Mouse (Mus musculus): Measurements from ENCODE around the gene Cdh13.
A peak's percentile ranks its signal among the peaks of the same experiment; 100 is the strongest.

Cdh13 gene

DNA sequence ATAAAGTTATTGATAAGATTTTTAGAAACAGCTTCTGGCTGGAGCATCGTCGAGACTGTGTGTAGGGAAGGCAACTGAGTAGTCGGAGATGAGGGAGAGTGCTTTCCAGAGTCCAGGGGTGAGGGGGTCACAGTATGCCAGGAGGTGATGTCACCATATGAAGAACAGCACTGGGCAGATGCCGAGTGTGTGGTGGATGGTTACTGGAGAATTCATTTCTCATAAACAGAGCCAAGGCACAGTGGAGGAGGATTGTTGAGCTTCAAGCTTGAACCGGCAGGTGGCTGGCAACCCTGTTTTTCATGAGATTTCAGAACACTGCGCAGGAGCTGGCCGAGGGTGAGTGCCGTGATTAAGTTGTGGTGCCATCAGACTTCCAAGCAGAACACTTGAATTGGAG lies 317.8 kb downstream of the Cdh13 start:
- DNase-seq = no peak

DNA sequence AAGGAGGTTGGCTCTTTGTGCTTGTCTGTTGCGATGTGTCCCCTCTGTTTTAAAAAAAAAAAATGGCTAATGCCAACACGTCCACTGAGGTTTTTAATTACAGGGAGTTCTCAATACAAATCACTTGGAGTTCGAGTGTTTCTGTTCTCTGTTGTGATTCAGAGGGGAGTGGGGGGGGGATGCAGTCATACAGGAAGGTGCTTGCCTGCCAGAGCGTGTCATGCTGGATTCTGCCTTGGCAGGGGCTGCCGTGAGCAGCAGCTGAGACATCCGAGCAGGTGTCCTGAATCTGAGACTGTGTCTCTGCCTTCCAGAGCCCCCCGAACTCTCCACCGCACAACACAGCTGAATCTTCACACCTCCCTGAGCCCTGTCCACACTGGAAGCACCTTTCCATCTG lies 318.5 kb downstream of the Cdh13 start:
- no peak for DNase-seq

DNA sequence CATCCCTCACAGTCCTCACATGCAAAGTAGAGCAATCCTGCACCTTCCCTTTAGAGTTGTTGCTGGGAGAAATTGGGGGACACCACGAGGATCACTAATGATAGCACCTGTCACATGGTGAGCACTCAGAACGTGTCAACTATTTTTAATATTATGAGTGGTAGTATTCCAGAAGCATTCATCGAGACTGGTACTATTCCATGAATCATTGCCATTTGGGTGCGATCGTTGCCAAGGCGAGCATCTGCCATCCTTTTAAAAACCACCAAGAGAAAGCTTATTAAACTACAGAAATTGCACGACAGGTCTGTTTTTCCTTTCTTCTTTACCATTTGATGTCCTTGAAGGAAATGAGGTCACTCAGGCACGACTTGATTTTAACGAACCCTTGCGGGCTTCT lies 328.0 kb downstream of the Cdh13 start:
- peak; percentile 48 for DNase-seq

DNA sequence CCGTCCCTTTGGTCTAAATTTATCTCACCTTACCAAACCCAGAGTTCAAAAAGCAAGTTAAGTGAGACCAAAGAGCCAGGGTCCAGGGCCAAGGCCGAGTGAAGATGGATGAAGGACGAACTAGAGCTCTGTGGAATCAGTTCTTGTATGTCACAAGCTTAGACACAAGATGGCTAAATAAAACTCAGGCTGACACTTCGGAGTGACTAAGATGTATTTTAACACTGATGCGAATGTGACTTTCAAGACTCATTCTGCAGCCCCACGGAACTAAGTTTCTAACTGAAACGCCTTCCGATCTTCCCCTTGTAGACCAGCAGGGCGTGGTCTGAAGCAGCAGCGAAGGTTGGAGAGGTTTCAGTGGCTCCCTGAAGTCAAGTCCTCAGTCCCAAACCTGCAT lies 334.7 kb downstream of the Cdh13 start:
- DNase-seq = no peak

DNA sequence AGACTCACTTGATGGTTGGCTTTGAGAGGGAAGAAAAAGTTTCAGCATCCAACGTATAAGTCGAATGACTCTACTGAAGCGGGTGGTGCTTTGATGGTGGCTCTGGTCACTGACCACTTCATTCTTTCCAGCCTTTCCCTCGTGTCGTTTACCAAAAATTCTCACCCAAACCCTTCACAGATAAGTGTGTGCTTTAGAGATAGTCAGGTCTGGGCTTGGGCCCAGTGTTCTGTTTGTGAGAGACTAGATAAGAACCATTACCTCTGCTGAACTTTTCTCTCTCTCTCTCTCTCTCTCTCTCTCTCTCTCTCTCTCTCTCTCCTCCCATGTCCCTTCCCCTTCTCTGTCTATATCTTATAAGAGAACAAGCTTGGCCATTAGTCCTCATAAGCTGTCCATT lies 342.9 kb downstream of the Cdh13 start:
- DNase-seq = no peak

DNA sequence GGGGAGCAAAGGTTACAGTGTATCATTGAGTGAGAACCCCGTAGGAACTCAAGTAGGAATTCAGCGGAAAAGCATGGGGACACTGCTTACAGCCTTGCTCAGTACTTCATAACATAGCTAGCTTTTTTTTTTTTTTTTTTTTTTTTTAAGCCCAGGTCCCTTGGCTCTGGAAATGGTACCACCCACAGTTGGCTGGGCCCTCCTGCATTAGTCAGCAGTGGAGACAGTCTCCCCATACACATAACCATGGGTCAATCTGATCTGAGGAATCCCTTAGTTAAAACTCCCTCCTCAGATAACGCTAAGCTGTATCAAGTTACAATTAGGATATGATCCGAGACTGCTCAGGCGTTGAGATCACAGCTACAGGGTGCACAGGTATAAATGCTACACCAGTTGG lies 344.2 kb downstream of the Cdh13 start:
- DNase-seq = no peak

DNA sequence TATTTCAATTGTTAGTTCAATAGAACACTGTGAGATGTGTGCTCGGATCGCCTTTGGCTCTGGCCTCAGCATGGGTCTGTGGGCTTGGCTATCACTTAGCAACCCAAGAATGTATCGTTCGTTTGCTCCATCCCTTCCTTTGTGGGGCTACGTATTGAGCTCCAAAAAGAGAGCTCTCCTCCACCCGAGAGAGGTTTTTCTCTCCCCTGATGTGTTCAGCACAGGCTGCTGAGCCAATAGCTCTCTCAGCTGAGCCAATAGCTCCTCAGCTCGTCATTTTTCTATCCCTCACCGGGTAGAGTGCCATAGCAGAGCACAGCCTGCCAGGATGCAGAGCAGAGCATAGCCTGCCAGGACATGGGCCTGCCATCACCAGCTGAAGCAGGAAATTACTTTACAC lies 345.2 kb downstream of the Cdh13 start:
- no peak for DNase-seq

DNA sequence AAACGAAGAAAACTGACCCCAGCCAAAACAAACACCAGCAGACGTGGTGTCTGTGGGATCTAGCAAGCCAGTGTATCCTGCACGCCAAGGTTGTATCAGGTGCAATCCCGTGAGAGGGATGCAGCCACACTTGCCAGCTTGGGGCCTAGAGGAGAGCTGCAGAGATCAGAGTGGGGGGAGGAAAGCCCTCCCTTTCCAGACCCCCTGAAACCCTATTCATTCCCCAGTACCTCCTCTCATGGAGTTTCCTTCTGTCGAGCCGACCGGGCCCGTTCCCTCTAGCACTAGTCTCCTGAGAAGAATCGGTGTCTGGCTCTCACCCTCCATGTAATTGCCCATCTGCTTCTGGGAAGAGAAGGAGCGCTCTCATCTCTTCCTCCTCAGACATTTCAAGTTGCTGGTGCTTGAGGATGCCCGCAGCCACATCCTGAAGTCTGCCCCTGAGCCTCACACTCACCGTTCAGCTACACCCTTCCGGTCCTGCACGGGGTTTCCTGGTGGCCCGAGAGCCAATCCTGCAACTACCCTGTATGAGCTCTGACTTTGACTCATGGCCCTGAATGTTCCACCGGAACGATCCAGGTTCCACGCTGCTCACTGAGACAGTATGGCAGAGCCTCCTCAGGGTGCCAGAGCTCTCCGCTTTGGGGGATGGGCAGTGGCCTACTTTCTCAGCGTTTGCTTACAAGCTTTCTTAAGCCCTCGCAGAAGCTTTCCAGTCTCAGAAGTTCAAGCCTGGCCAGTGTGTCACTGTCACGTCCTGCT lies 351.9 kb downstream of the Cdh13 start:
- DNase-seq = no peak

DNA sequence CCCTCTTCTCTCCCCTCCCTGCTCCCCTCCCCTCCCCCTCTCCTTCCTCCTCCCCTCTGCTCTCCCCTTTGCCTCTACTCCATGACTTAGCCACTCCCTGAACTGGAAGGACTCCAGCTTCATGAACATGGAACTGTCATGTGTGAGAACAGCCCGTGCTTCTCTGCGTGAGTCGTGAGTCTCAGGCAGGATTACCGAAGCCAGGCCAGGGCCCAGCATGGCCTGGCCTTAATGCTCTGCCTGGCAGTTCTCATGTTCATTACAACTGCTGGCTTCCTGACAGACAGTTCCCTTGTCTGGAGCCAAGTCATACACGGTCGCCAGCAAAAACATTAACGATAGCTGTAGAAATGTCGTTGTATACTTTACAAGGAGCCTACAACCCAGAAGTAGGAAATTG lies 356.1 kb downstream of the Cdh13 start:
- no peak for DNase-seq

DNA sequence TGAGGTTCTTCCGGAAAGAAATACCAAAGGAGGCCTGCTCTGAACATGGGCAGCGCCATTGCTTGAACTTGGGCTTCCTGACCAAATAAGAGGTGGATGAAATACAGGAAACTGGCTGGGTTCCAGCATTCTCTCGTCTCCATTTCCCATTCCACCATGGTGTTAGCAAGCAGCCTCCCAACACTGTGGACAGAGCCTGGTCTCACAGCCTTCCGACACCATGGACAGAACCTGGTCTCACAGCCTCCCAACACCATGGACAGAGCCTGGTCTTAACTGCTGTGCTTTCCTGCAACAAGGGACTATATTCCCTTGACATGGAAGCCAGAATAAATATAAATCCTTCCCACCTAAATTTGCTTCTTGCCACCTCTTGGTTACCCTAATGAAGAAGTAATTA lies 358.3 kb downstream of the Cdh13 start:
- no peak for DNase-seq

DNA sequence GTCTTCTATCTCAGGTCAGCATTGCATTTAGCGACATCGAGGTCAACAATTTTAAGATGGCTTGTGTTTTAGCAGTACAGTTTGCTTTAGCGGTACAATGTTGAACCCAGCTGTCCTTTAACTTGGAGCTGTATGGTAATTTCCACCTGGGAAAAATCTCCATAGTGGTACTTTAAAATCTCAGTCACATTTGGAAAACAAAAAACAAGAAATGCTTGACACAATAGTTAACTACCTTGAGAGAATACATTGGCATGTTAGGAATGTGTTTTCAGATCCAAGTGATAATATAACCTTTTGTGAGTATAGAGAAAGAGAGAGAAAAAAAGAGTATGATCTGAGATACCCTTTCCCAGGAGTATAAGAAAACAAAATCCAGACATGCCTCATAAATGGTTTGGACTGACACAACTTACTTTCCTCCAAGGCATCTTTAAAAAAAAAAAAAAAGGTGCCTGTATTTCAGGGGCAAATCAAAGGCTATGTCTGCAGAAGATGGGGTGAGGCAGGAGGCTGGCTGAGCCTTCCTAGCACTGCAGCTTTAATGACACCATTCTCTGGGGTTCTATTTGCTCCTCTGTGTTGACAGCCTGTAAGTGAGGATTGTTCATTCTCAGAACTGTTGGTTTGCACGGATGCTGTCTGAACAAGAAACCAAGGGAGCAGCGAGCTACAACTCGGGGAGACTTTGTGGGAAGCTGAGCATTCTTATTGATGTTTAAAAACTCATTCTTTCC lies 365.4 kb downstream of the Cdh13 start:
- no peak for DNase-seq

DNA sequence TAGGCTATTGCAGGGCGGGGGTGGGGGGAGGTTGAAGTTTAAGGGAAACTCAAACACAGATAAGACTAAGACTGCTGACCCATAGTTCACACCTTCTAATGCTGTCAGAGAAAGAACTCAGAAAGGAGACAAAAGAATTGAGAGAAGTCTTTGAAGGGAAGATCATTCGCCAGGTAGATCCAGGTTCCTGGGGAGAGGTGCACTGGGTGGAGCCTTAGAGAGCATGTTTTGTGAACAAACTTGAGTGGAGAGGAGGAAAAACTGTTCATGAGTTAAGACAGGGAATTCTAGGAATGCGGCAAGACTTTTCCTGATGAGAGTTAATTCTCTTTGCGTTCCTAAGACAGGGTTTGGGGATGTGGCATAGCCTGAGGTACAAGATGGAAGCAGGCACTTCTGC lies 366.4 kb downstream of the Cdh13 start:
- no peak for DNase-seq

DNA sequence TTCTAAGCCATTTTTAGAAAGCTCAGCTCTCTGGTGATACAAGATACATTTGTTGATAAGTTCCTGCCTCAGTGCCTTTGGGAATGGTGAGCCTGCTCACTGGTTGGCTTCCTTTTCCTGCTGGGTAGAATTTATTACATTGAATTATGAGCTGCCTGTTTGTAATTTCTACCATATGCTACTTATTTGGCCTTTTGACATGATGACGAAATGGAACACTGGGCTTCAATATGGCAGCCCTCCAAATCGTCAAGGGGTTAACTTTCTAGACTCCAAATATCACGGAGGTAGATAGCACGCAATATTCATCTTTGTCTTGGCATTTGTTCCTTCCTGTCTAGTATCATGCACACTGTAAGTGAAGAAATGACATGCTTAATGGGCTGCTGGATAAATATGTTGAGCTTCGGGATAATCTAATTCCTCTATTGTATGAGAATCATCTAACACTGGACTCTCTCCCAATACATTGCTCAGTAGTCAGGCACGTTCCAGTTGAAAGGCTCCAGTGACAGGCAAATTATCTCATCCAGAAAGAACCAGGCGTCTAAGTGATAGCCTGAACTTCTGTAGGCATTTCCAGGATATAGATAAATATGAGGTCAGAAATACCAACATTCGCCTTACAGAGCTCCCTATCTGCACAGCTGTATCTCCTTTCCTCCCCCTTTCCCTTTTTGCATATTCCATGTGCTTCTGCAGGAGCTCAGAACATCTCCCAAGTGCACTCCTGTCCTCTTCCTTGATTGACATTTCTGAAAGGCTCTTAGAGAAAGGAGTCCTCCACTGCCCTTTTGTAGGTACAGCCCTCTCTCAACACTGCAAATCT lies 378.7 kb downstream of the Cdh13 start:
- DNase-seq = no peak

DNA sequence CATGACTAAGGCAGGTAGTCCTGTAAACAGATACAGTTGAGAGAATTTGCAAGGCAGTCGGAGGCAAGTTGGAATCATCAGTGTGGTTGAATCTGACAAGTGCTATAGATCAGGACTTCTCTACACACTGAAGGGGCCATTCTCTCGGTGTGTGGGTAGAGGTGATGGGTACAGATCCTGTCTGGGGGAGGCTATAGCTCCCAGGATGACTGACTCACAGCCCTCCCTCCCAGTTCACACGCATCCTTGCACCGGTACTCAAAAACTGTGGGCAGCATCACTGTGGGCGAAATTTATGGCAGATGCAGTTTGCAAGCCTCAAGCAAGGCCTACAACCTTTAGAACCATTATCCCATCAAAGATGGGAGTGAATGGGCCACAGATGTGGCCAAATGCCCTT lies 381.5 kb downstream of the Cdh13 start:
- DNase-seq = no peak

DNA sequence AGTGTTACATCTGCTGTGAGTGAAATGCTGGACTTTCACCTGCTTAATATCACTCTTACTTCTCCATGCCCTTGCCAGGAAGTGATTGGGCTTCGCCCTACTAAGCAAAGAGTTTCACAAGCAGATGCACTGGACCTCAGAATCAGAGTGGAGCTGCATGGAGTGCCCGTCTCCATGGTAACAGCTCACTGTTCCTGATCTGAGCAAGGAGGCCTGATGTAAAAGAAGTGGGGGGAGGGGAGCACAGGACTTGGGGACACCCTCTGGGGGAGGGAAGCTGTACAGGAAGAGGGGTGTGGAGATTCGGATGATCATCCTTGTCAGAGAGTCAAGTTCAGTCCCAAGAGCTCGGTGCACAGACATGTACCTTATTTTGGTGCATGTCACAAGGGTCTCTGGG lies 384.2 kb downstream of the Cdh13 start:
- DNase-seq = peak; percentile 32

DNA sequence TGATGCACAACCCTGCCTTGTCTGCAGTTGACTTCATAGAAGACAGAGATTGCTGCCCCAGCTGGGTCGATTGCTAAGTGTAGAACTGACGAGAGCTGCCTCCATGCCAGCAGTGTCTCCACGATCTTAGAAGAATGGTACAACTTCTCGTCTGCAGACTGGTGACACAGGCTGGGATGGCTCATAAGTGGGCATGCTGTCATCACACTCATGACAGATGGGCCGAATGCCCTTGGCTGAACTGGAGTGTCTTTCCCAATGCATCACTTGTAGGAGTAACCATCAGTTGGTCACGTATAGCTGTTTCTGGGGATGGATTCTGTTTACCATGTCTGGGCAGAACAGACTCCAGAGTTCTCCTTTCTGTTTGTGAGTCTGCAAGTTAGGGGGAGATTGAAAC lies 392.7 kb downstream of the Cdh13 start:
- no peak for DNase-seq

DNA sequence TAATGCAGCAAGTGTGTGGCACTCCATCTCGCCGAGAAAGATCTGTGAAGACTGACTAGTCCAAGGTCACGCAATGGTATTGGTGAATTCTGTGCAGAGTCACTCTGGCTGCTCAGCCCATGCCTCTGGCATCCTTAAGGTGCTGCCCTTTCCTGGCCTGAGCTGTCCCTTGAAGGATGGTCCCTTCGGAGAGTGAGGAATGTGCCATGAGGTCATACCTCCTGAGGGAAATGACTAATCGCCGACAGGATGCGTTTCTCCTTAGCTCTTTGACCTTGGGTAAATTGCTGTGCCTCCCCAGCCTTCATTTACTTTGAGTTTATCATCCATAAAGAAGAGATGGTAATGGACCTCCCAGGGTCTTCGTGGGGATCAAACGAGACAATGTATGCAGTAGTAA lies 395.8 kb downstream of the Cdh13 start:
- no peak for DNase-seq

DNA sequence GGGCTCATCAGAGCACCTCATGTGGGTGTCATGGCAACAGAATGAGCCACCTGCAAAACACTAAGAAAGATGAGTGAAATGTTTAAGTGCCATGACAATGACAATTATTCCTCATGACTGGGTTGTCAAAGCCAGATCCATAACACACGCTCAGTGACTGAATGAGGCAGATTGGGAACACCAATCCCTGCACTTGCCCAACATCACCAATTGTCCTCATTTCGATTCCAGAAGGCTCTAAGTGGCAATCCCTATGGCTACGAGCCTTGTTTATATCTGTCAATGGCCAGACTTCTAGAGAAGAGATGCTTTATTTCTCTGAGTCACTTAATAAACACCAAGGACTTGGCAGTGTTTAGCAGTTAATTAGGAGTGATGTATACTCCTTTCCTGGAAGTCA lies 399.9 kb downstream of the Cdh13 start:
- no peak for DNase-seq

DNA sequence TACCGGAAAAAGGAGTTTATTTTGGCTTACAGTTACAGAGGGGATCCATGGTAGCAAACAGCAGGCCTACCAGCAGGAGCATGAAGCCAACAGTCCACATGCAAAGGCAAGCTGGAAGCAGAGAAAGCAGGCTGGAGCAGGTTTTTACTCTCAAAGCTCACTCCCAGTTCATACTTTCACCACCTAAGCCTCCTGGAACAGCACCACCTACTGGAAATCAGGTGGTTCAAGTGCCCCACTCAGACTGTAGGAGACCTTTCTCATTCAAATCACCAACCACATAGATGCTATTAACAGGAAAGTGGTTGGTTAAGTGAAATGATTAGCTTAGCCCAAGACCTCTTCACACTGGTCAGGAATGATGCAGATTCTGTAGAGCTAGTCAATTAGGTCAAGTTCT lies 402.3 kb downstream of the Cdh13 start:
- no peak for DNase-seq

DNA sequence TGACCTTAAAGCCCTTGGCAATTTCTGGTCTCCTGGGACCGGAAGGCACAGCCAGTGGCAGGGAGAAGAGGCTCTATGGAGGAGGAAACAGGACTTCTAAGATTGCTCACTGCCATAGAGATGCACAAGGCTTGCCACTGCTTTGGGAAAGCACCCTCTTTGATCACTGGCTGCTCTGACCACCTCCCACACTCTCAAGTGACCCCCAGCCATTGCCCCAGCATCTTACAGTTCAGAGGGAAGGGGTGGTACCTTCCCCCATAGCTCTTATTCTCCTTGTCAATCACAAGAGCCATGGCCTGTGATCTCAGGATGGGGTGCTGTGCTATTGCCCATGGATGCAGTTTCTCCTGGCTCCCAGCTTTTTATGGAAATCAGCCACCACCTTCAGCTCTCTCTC lies 406.3 kb downstream of the Cdh13 start:
- DNase-seq = no peak

DNA sequence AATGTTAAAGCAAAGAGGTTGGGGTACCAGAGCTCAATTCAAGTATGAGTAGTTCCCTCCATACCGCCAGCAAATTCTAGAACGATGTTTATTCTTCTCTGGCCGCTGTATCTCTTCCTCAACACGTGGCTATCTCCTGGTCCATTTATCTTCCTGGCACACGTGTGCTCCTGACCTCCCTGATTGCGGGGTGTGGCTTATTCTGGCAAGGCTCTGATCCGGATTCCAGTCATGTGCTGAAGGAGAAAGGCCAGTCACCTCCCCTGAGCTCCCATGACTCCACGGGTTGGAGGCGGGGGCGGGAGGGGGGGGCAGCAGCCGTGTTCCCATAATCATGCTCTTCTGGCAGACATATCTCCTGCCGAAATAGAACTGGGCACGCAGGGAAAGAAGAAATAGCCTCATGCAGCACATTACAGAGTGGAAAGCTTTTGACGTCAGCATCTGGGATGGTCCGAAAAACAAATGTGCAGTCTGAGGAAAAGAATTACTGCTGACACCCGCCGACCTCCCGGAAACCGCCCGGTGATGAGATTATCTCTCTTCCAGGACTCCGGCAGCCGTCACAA lies 417.9 kb downstream of the Cdh13 start:
- no peak for DNase-seq

DNA sequence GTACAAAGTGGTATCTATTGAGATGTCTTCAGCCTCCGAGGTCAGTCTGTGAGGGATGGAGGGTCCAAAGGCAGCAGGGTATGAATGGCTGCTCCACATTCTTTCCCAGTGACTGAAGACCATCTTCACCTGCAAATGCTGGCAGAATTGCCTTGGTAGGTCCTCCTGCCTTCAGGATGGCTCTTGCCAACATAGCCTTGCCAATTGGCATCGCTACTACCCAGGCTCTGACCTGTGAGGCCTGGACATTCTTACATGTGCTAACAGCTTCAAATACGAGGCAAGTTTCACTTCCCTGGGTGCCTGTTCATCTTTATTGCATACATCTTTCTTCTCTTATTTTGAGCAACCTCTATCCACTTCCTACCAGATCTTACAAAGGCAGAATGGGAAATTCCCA lies 425.8 kb downstream of the Cdh13 start:
- DNase-seq = no peak

DNA sequence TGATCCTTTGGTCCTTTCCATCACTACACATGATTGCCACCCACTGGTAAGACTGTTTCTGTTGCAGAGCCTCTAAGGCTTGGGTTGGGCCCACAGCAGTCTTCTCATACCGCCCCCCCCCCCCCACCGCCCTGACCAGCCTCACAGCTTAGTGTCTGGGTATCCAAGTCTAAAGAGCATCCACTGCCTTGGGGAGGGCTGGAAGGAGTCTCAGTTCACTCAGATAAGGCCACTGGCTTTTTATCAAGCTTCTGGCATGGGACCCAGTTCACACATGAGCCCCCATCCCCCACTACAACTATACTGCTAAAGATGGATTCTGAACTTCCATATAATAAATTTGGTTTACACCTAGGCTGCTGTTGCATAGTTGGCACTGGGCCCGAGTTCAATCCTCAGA lies 428.1 kb downstream of the Cdh13 start:
- DNase-seq = no peak

DNA sequence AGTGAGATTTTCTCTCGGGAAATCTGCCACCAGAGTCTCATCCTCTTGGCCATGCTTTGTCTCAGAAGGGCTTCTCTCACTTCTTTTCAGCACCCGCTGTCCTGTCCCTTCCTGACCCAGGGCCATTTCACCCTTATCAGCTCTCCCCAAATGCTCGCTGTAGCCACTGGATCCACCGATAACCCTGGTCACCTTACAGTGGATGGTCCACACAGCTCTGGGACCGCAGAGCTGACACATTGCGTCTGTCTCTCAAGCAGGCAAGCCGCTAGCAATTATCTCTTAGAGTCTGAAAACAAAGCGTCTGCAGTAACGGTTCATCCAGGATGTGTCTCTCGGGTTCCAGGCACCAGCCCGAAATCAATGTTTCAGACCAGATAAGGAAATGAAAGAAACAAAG lies 429.6 kb downstream of the Cdh13 start:
- DNase-seq = no peak

Measured in right cerebral cortex, postnatal 14 days (tissue).